Mouse (Mus musculus) WW6 (cell line): ENCODE data around the gene 1700020A23Rik.
A peak's percentile ranks its signal among the peaks of the same experiment; 100 is the strongest.

Source experiments
- DNase-seq: peaks from one replicate; pipeline ENCODE4 v3.0.0-alpha.2; 2013; ENCODE audit warnings: low read depth, low spot score

Gene 1700020A23Rik

DNA sequence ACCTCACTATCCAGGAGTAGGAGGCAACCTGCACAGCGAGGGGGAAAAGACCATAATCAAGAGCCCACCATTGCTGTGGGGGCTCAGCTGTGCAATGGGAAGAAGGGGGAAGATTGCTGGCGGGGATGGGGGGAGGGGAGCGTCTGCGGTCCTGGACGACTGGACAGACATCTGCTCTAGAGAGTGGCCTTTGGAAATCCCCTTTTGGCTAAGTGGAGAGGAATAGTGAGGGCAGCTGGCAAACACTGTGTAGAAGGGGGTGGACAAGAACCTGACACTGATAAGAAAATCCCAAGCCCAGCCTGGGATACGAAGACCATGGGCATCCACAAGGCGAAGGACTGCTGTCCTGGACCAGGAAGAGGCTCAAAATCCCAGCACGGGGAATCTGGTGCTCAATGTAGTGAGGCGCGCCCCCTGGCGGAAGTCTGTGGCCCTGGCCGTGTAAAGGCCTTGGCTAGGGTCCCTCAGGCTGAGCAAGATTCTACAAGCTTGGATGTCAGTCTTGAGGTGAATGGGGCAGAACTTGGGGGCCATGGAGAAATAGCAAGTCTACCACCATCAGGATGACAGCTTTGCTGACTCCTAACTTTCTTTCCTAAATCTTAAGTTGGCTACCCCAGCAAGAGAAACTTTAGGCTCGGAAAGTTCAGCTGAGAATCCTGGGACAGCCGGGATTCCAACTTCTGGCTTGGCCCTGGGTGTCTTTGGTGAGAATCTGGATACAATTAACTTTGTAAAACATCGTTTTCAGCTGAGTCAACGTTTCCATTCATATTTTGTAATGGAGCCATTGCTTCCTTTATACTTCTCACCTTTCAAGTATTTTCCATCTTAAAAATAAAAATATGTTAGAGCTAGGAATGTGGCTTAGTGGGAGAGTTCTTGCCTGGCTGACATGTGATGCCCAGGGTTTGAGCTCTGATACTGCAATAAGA, 6.8 kb downstream of the 1700020A23Rik start:
- DNase-seq = no peak

GRCm38 (mm10) chr2:130412775-130413174, 7.7 kb downstream of the 1700020A23Rik start:
- no peak for DNase-seq

- DNase-seq = no peak
Measured at GRCm38 (mm10) chr2:130414094-130414856, 9.2 kb downstream of the 1700020A23Rik start.

DNA sequence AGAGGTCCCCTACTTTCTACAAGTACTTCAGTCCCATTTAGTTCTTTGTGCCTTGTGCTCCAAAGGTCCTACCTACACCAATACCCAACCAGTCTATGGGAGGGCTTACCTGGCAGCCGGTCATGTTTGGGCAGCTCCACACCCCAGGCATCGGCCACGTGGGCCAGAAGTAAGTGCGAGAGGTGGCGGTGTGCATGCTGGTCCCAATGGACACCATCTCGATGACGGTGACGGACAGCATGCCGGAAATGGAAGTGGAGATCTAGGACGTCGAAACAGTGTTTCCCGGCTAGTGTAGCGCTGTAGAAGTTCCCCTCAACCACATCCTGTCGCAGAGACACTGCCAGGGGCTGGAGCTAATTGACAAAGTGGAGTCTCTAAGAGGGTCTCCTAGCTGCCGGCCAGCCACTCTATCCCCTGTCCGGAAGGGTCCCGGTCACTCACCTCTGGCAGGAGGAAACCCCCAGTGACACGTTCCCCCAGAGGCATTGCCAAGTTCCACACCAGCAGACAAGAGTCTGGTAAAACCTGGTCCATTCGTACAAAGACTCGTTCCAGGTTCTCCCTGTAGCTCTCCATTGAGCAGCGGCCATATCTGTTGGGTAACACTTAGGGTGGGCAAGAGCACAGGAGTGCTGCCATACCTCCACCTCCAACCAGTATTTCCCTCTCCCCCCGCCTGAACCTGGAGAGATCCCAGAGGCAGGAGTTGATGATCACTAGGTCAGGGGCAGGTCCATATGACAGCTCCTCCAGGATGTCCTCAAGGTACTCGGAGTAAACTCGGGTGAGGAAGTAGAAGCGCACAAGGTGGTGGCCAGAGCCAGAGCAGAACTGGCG, 16.9 kb downstream of the 1700020A23Rik start:
- no peak for DNase-seq

GRCm38 (mm10) chr2:130423397-130424125, 18.5 kb downstream of the 1700020A23Rik start:
- DNase-seq = peak; percentile 34

GRCm38 (mm10) chr2:130424126-130424853, 19.2 kb downstream of the 1700020A23Rik start, which contains the start of the genes Vps16 and Pced1a:
Vps16 (plus strand) TSS chr2:130424339.
Pced1a (minus strand) TSS chr2:130424701.
- DNase-seq = peak; percentile 63

DNA sequence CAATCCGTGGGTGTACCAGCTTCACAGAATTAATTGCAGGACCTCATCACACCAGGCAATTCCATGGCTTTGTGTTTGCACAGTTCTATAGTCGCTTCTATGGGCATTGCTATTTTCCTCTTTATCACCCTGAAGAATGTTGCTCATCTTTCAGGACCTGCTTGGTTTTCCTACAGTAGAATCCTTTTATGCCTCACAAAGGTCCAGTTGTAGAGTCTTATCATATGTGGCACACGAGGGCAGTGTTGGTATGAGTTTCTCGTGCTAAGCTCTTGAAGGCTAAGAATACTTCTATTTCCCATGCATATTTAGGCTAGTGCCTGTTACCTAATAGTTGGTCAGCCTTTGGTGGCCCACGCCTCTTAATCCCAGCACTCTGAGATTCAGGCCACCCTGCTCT, 20.1 kb downstream of the 1700020A23Rik start:
- no peak for DNase-seq

- no peak for DNase-seq
Measured at GRCm38 (mm10) chr2:130429851-130430250, 24.8 kb downstream of the 1700020A23Rik start.

DNA sequence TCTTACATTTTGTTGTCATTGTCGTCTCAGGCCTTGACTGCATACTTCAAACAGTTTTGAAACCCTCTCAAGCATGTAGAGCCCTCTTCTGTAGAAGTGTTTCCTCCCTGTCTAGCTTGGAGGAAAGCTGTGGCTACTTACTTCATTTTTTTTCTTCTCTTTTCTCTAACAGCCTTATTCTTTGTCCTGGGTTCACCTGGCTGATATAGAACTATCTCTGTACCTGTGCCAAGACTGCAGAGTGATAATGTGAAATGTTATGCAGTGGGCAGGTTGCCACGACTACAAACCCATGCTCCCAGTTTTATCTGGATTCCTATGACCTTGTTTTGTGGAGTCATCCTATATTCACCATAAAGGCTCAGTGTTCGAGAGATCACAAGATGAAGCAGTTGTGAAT, 25.4 kb downstream of the 1700020A23Rik start:
- DNase-seq = no peak

DNA sequence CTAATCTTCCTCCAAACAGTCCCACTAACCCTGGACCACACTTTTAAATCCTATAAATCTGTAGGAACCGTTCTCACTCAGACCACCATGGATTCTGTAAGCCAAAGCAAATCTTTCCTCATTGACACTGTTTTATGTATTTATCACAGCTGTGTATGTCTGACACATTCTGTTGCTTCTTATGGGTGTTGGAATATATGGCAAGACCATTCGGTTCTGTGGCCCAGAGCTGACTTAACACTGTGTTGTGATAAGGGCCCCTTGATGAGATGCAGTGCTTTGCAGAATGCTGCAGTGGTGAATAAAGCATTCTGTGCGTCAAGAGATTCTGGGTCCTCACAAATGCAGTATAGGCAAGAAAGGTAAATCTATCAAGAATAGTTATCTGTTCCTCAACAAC, 27.1 kb downstream of the 1700020A23Rik start:
- no peak for DNase-seq

DNA sequence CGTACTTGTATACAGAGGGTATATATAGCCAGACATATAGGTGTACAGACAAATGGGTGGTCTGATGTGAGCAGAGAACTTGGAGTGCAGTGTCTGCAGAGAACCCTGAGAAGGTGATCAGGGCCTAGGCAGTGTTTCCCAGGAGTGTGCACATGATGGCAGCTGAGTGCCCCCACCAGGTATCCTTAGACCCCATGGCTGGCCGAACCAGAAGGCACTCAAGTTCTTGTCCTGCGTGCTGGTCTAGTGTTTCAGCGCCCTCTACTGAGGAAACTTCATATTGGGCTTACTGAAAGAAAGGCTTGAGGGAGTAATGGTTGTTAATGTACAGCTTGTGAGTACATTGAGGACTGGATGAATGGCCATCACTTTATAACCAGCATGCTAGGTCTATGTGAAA, 28.1 kb downstream of the 1700020A23Rik start:
- no peak for DNase-seq

DNA sequence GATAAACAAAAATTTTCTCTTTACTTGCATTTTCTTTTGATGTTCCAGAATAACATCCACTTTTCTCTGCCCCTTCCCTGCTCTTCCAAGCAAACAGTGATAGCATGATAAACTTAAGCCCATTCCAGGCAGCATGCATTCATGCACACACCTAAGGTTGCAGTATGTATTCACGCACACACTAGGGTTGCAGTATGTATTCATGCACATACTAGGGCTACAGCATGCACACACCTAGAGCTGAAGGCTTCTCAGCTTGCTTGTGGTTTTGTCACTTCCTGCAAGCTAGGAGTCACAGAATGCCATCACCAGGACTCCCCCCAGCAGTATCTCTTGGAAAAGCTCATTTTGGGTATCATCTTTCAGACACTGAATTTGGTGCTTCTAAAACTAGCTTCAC, 31.7 kb downstream of the 1700020A23Rik start:
- no peak for DNase-seq

GRCm38 (mm10) chr2:130438861-130439260, 33.8 kb downstream of the 1700020A23Rik start:
- no peak for DNase-seq

GRCm38 (mm10) chr2:130439840-130440480, 34.9 kb downstream of the 1700020A23Rik start:
- DNase-seq = no peak

DNA sequence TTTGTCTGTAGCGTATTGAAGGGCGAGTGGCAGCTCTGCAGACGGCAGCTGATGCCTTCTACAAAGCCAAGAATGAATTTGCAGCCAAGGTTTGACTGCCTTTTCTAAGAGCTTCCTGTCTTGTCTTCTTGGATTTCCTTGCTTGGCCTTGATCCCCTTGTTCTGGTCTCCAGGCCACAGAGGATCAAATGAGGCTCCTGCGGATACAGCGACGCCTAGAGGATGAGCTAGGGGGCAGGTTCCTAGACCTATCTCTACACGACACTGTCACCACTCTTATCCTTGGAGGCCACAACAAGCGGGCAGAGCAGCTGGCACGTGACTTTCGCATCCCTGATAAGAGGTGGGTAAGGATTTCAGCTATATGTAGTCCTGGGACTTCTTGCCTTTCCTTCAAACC, 37.1 kb downstream of the 1700020A23Rik start:
- DNase-seq = no peak

GRCm38 (mm10) chr2:130448449-130448848, 43.4 kb downstream of the 1700020A23Rik start:
- no peak for DNase-seq

DNA sequence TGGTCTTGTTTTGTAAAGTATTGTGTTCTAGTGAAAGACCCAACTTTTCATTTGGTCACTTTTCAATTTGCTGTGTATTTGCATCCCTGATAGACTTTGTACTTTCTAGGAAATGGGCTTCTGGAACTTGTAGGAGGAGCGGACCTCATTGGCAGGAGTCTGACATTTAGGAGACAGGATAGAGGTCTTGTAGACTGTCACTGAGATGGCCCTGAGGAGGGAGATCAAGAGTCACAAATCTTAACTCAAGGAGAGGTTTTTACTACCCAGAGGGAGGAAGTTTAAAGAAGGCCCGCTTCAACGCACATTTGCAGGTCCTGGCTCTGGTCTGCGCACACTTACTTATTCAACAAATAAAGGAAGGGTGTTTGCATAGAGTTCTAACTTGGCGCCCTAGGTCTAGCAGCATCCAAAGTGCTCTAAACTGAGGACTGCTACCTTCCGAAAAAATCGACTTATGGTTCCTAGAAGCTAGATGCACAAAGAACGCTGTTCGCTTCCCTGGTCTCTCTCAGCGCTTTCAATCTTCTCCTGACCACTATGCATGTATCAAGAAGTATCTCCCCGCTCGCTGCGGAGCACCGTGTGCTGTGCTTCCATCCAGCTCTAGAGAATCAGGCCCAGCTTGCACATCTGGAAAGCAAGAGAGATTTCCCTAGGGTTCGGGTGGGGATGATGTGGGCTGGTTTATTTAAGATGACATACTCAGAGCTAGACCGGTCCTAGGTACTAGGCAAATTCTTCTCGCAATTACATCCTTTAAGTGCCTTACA, 44.1 kb downstream of the 1700020A23Rik start:
- no peak for DNase-seq

- DNase-seq = peak; percentile 52
Measured at GRCm38 (mm10) chr2:130449794-130450433, 44.9 kb downstream of the 1700020A23Rik start, which contains the start of gene Ptpra. Ptpra (plus strand) TSS chr2:130450278.
